Mouse (Mus musculus) ES-E14 (cell line): Measurements from ENCODE around the gene Akt1s1. TPM values are rescaled to one million over a fixed set of nuclear protein-coding genes. Genes with fewer than 3 reads are reported as not detected.
A peak's percentile ranks its signal among the peaks of the same experiment; 100 is the strongest.

Experiments used
- DNase-seq: peaks from one replicate; pipeline ENCODE4 v3.0.0-alpha.2; 2013; ENCODE audit warnings: low read depth, low spot score
- H3K27ac ChIP-seq: 2 replicates; pipeline ENCODE4 v1.5.1; 2012; ENCODE audit warnings: low read depth, mild to moderate bottlenecking, low read length, moderate library complexity, mixed read lengths; ENCODE audit not compliant: poor library complexity, insufficient read depth, severe bottlenecking
- H3K36me3 ChIP-seq: 2 replicates; pipeline ENCODE4 v1.6.1; 2012; ENCODE audit warnings: mild to moderate bottlenecking, low read length, moderate library complexity, mixed read lengths; ENCODE audit not compliant: control insufficient read depth, poor library complexity, insufficient read depth, severe bottlenecking
- H3K4me1 ChIP-seq, 2 experiments: fragments of 150-350 bp in 1 of 2; sonication (generic) in 1 of 2; 2 replicates each; pipeline ENCODE4 v1.6.1; 2012; ENCODE audit warnings: low read length in 2 of 2, mild to moderate bottlenecking in 1 of 2, mixed read lengths in 1 of 2; ENCODE audit not compliant: control insufficient read depth in 2 of 2, insufficient read depth in 2 of 2, poor library complexity in 1 of 2
- H3K4me3 ChIP-seq, 2 experiments: fragments of 150-350 bp in 1 of 2; sonication (generic) in 1 of 2; 2 replicates each; pipeline ENCODE4 v1.5.1; 2012; ENCODE audit warnings: low read length in 2 of 2, low read depth in 1 of 2, mild to moderate bottlenecking in 1 of 2, mixed read lengths in 1 of 2; ENCODE audit not compliant: insufficient read depth in 1 of 2, poor library complexity in 1 of 2, severe bottlenecking in 1 of 2
- H3K9ac ChIP-seq: 2 replicates; pipeline ENCODE4 v1.6.1; 2012; ENCODE audit warnings: low read depth, mild to moderate bottlenecking, low read length, mixed read lengths; ENCODE audit not compliant: poor library complexity, insufficient read depth, severe bottlenecking
- H3K9me3 ChIP-seq: fragments of 150-350 bp; sonication (generic); 2 replicates; pipeline ENCODE4 v1.6.1; 2012; ENCODE audit warnings: low read depth, mild to moderate bottlenecking, low read length; ENCODE audit not compliant: control insufficient read depth, insufficient read depth
- CHD2 ChIP-seq: IDR thresholded peaks from 2 replicates; pipeline ENCODE4 v1.6.1; 2014; ENCODE audit warnings: mild to moderate bottlenecking, low read depth, low read length, inconsistent platforms
- HCFC1 ChIP-seq: IDR thresholded peaks from 2 replicates; pipeline ENCODE4 v1.6.1; 2012; ENCODE audit warnings: low read length, inconsistent platforms, borderline replicate concordance; ENCODE audit not compliant: insufficient read depth
- MAFK ChIP-seq: IDR thresholded peaks from 2 replicates; pipeline ENCODE4 v1.6.1; 2014; ENCODE audit warnings: mild to moderate bottlenecking, low read depth, low read length, inconsistent platforms; ENCODE audit not compliant: insufficient read depth
- ZC3H11A ChIP-seq: IDR thresholded peaks from 2 replicates; pipeline ENCODE4 v1.6.1; 2012; ENCODE audit warnings: low read depth, mild to moderate bottlenecking, inconsistent platforms, low read length, borderline replicate concordance
- ZNF384 ChIP-seq: IDR thresholded peaks from 2 replicates; pipeline ENCODE4 v1.6.1; 2012; ENCODE audit warnings: low read depth, low read length, inconsistent platforms
- in situ Hi-C, 2 experiments: fragments of 600-800 bp; cut with MboI; formaldehyde crosslinking; loops; one replicate each; pipeline ENCODE4 v1.15.1; 2025; ENCODE audit warnings: low sequenced_read_pairs in 2 of 2, inconsistent platforms in 1 of 2; ENCODE audit not compliant: unreplicated experiment in 2 of 2
- total RNA-seq: library from RNA; depleted of rRNA; stranded (reverse); fragments of 300-350 nt; gene quantifications from 2 replicates; pipeline ENCODE4 v1.2.3, GENCODE M21; 2012

The Akt1s1 gene
- total RNA-seq, 1 experiment = 33.8 TPM

DNA sequence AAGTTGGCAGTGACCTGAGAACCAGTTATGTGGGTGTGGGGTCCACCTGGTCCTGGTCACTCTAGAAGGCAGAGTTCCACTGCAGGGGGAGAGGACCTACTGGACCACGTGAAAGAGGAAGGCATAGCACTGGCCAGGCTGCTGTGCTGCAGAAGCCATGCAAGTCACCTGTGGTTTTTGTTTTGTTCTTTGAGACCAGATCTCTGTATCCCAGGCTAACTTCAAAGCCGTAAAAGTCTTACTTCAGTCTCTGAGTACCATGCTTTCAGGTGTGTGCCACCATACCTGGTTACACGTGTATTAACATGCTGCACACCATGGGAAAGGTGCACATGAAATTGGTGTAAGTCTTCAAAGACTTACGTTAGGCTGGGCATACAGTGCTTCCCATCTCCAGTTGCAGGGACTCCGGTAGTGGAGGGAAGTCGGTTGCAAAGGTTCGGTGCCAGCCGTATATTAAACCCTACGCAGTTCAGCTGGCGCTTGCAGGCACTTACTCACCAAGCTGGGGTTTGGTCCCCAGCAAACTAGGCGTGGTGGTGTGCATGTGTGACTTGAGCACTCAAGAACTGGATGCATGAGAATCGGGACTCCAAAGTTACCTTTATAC lies 2.9 kb downstream of the Akt1s1 start:
- peaks cover 2 to 29% of the 10 kb centered on the region in 2 experiments for H3K4me1 ChIP-seq
- no peak overlapping the region for H3K27ac ChIP-seq
- in situ Hi-C loops = no loop called here
- no peaks in the 10 kb centered on the region for H3K9me3 ChIP-seq
- H3K9ac ChIP-seq = no peak overlapping the region; the same call in 1 of the 2 replicates
- H3K4me3 ChIP-seq = no peak overlapping the region
- no peak for DNase-seq
- peaks cover 2% of the 10 kb centered on the region; the same call in 1 of the 2 replicates for H3K36me3 ChIP-seq
- TF ChIP-seq ZNF384 (no peak), CHD2 (no peak), ZC3H11A (no peak), HCFC1 (no peak), MAFK (no peak)

DNA sequence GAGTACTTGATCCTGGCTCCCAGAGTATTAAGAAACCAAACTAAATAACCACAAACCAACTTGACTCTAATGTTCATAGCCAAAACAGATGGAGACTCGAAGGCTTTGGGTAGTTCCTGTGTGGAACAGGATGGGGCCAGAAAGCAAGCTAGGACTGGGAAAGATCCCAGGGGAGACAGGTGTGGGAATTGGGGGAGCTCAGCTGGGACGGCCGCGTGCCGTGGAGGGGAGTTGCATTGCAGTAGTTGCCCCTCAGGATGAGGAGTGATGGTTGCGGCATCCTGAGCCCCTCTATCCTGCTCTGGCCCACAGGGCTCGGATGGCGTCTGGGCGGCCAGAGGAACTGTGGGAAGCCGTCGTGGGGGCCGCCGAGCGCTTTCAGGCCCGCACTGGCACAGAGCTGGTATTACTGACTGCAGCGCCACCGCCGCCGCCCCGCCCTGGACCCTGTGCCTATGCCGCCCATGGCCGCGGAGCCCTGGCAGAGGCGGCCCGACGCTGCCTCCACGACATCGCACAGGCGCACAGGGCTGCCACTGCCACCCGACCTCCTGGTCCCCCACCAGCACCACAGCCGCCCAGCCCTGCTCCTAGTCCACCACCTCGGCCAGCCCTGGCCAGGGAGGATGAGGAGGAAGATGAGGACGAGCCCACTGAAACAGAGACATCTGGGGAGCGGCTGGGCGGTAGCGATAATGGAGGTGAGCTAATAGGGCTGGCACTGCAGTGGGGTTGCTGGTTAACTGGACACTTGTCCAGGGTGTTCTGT lies 3.7 kb downstream of the Akt1s1 start:
- Histone ChIP-seq H3K9ac (peak overlapping the region; percentile 62), H3K9me3 (no peaks in the 10 kb centered on the region), H3K36me3 (no peaks in the 10 kb centered on the region; the same call in 1 of the 2 replicates), H3K27ac (no peak overlapping the region), H3K4me1 (peaks cover 2 to 29% of the 10 kb centered on the region in 2 experiments), H3K4me3 (peak overlapping the region; percentile 15 to 47; a peak in 3 of 4 replicates)
- no peak for DNase-seq
- TF ChIP-seq HCFC1 = no peak
- no peak for TF ChIP-seq ZNF384
- no peak for TF ChIP-seq ZC3H11A
- no peak for TF ChIP-seq CHD2
- TF ChIP-seq MAFK = no peak
- in situ Hi-C loops = no loop called here

DNA sequence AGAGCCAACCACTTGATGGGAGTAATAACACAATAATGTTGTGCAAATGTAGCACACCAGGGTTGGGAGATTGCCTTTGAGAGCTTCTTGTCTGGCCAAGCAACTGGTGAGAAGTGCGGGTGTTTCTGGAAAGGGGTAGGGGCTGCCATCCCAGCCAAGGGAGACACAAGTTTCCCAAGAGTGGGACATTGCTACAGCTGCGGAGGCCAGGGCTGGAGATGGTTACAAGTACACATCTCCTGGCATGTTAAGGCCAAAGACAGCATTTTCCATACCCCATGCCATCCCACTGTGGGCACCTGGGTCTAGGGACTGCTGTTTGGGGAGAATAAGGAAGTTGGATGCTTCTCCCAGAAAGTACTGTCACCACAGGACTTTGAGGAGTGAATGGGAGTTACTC lies 4.3 kb downstream of the Akt1s1 start:
- Histone ChIP-seq H3K27ac (no peak overlapping the region), H3K36me3 (no peaks in the 10 kb centered on the region; the same call in 1 of the 2 replicates), H3K9me3 (no peaks in the 10 kb centered on the region), H3K4me1 (peaks cover 3 to 28% of the 10 kb centered on the region in 2 experiments), H3K9ac (no peak overlapping the region), H3K4me3 (peak overlapping the region in 1 of 2 experiments; percentile 47; a peak in 1 of 4 replicates)
- in situ Hi-C loops = no loop called here
- TF ChIP-seq ZNF384 = no peak
- TF ChIP-seq MAFK = no peak
- no peak for TF ChIP-seq HCFC1
- no peak for TF ChIP-seq CHD2
- no peak for TF ChIP-seq ZC3H11A
- DNase-seq = no peak

DNA sequence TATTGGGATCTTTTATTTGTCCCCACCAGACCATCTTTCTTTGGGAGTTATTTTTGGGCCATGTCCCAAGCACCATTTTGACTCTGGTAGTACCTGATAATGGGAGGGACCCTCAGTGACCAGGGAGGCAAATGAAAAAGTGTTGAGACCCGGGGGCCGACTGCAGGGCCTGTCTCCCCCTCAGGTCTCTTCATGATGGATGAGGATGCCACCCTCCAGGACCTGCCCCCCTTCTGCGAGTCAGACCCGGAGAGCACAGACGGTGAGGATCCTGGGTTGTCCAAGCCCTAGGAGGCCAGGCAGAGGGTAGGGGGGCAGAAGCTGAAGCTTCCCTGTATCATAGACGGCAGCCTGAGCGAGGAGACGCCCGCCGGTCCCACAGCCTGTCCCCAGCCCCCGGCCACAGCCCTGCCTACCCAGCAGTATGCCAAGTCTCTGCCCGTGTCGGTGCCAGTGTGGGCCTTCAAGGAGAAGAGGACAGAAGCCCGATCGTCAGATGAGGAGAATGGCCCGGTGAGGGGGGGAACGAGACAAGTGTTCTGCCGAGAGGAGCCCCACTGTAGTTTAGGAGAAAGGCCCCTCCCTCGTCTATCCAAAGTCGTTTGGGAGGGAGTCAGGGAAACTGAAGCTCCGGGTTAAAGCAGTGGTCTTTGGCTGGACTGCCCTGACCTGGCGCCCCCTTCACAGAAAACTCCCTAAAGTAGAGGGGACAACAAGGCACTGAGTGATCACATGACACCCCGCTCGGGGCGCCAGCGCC lies 5.0 kb downstream of the Akt1s1 start:
- in situ Hi-C loops = no loop called here
- peaks cover 7 to 26% of the 10 kb centered on the region in 2 experiments for H3K4me1 ChIP-seq

More for the DNA sequence above, 5.0 kb downstream of the Akt1s1 start:
- H3K27ac ChIP-seq = peak overlapping the region; percentile 64
- H3K36me3 ChIP-seq = no peaks in the 10 kb centered on the region; the same call in 1 of the 2 replicates
- H3K4me3 ChIP-seq = peak overlapping the region; percentile 79
- H3K9ac ChIP-seq = peak overlapping the region; percentile 83
- TF ChIP-seq ZNF384 (no peak), MAFK (no peak), HCFC1 (no peak), CHD2 (no peak), ZC3H11A (no peak)
- no peak for DNase-seq
- no peaks in the 10 kb centered on the region for H3K9me3 ChIP-seq
